Mouse (Mus musculus) neural tube, embryonic 10.5 days (tissue): ENCODE data around the gene Eif4e3.

Experiments
- DNase-seq: peaks from one replicate; pipeline ENCODE4 v3.0.0-alpha.2; 2017; ENCODE audit warnings: low spot score; ENCODE audit errors: extremely low spot score

Eif4e3 gene

DNA sequence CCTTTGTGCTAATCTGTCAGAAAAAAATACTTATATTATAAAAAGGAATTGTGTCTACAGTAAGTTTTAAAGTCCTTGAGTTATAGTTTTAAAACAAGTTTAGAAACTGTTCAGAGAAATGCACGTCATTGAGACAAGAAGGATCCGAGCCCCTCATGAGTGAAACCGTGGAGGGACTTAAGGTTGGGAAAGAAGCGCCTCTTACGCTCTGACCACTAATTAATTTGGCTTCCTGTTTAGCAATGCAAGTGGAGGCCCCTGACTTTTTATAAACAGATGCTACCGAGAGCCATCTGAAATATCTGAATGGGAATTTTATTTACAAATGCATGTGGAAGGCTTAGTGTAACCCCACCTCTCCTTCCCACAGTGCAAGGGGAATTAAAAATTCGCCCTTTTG is 41.3 kb downstream of the Eif4e3 start:
- no peak for DNase-seq

DNA sequence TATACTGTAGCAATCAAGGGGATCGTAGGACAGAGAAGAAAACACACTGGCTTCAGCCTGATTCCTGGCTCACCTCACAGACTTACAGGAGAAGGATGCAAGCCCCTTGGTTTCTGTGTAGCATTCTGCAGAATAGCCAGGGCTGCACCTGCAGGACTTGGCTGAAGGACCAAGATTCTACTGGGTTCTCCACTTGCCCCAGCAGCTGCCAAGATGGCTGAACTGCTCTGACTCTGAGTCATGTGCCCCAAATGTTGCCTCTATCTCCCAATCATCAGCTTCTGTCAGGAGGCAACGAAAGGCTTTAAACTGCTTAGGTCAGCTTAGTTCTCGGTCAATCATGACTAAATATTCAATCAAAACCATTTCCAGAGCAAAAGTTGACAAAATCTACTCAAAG is 42.0 kb downstream of the Eif4e3 start:
- no peak for DNase-seq

DNA sequence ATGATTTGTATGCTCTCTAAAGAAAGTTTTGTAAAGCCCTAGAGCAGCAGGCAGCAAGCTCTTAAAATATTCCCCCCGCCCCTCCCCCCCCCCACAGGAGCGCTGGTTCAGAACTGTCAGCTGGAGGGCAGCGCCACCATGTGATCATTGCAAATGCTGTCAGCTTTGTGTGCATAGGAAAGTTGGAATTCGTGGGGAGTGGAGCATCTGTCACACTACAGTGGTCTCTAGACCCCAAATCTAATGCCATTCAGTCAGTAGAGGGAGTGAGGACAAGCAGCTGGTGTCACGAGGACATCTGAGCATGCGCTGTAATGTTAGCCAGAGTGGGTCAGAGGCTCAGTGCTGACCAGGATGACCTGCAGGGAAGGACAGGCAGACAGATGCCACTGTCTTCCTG is 42.9 kb downstream of the Eif4e3 start:
- DNase-seq, result peak; percentile 49

DNA sequence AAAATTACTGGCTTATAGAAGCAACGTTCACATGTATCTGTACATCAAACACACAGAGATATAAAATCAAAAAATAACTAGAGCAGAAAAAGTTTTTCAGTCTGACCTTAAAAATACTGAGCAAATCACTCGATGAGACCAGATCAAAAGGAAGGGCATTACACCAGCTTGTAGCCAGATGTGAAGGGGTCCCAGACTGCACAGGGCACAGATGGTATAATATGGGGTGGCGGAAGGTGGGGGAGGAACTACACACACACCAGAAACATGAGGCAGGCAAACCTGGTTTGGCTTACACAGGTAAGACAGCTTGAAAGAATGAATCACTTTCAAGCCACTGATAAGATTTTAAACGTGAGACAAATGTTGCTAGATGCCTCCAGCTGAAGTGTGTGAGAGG is 45.4 kb downstream of the Eif4e3 start:
- no peak for DNase-seq

DNA sequence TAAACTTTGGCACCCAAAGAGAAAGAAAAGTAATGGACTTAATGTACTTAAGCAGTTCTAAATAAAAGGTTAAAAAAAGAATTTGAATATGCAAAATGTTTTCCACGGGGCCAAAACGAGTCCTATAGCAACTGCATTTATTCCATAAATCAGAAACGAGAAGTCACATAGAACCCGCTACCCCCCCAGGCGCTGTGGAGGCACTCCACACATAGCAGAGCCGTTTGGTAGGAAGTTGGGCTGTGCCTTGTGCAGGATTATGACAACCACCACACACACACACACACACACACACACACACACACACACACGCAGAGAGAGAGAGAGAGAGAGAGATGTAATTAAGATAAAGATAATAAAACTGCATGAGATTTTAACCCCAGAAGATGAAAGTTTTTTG is 46.1 kb downstream of the Eif4e3 start:
- DNase-seq, result no peak

DNA sequence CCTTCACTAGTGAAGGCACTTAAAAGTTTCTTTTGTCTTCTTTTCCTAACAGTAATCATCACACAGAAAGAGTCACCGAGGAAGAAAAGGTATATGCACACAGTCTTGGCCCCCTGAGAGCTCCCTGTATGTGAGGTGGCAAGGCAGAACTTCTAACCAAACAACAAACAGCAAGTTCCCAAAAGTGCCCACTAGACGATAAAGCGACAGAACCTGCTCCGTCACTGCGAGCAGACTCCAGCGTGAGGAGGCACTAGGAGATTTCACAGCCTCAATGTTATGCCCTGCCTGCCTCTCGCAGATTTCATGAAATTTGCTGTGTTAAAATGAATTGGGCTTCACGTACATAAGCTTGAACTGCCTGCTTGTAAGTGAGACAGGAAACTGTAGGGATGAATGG is 46.6 kb downstream of the Eif4e3 start:
- DNase-seq, result no peak

DNA sequence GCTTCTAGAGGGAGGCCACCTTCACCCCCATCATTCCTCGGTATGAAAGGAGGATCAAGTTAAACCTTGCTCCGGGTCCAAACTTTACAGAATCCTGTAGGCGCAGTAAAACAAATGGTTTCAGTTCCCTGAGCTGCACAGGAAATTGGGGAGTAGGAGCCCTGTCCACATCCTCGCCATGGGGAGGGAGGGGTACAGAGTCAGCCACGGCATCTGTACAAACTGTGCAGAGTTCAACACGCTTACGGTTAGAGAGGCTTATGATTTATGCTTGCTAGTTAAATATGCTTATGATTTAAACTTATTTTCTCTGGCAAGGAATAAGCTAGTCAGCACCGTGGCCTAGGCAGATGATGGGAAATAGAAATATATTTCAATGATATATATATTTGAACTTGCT is 47.1 kb downstream of the Eif4e3 start:
- DNase-seq, result no peak

DNA sequence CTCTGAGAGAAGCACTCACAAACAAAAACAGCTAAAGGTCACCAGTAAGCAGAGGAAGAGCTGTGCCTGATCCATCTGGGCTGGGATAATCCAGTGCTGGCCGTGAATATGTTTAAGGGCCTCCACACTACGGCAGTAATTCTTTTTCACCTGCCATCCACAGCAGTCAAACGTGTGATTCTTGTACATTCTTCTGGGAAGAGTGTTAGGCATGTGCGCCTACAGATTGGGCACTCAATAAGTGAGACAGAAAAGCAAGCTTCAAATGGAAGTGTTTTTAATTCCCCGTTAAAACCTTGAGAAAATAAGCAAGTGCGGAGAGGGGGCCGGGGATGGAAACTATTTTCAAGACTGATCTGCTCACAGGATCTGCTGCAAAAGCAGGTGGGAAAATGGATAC is 48.7 kb downstream of the Eif4e3 start:
- DNase-seq, result no peak

DNA sequence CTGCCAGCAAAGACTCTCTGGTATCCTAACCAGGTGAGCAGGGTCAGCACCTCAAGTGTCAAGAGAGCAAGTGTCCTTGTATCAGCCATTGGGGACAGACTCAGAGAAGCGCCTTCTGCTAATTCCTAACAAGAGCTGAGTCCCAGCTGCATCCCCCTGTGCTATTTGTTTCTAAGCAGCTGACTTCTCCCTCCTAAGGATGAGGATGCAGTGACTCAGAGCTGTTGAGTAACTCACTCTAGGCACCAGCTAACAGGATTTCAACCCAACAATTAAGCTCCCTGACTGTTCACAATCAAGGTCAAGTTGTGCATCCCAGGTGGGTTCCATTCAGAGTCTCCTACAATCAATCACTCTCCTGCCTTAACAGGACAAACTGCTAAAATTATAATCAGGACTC is 49.2 kb downstream of the Eif4e3 start:
- DNase-seq, result no peak

DNA sequence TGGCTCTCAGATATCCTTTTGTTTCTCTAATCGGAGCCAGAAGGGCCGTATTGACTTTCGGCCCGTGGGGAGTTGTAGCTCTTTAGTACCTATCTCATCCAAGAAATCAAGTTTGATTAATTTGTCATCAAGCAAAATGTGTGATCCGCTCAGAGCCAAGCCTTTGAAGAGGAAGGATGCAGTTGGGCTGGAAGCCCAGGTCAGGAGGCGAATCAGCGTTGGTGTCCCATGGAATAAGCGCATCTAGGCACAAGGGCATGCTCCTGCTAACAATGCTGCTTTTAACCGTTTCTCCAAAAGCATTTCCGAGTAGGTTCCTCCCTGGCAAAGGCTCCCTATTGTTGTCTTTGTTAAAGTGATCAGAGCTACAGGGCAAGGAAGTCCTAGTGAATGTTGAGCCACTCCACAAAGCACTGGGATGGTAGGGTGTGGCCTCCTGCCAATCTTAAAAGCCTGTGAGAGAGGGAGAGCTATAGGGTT is 51.3 kb downstream of the Eif4e3 start:
- no peak for DNase-seq

DNA sequence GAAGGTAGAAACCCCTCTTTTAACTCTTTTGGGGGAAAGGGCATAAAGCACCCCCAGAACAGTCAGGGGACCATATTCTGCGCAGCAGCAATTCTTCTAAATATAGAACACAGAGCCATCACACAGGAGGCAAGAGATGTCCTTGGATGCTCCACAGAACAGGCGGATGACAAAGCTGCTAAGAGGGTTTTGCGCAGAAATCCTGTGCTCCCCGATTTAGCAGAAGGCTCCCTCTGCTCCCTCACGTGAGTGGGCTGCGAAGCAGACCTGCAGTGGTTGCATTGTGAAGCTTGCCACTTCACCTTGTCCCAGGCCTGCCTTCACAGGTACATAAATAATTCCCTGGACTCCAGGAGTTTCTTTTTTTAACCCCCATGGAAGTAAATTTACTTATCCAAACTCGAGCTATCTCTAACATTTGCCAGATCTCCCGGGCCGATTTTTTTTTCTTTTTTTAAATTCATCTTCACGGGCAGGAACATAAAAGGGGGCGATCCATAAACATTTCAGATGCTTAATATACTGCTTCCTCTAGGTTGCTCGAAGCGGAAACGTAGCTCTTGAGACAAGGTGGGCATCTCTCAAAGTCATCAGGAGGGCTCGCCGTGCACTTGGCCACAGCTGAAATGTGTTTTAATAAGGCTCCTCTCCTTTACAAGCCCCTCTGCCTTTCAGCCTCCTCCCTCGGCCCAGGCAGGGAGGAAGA is 51.9 kb downstream of the Eif4e3 start:
- DNase-seq, result no peak

DNA sequence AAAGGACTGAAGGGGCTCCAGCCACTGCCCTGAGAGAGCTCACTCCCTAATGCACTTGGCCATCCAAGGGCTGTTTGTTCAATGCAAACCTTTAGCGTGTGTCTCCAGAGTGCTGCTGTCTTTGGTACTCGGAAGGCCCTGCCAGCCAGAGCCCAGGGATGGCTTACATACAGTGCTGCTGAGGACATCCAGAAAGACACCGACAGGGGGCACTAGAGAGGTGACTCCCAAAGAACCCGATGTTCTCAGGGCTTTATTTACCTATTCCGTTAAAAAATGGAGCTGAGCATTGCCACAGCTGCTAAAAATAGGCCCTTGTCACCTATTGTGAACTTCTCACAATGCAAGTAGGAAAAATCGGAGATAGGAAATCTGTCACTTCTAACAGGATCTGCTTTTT is 54.7 kb downstream of the Eif4e3 start:
- no peak for DNase-seq

DNA sequence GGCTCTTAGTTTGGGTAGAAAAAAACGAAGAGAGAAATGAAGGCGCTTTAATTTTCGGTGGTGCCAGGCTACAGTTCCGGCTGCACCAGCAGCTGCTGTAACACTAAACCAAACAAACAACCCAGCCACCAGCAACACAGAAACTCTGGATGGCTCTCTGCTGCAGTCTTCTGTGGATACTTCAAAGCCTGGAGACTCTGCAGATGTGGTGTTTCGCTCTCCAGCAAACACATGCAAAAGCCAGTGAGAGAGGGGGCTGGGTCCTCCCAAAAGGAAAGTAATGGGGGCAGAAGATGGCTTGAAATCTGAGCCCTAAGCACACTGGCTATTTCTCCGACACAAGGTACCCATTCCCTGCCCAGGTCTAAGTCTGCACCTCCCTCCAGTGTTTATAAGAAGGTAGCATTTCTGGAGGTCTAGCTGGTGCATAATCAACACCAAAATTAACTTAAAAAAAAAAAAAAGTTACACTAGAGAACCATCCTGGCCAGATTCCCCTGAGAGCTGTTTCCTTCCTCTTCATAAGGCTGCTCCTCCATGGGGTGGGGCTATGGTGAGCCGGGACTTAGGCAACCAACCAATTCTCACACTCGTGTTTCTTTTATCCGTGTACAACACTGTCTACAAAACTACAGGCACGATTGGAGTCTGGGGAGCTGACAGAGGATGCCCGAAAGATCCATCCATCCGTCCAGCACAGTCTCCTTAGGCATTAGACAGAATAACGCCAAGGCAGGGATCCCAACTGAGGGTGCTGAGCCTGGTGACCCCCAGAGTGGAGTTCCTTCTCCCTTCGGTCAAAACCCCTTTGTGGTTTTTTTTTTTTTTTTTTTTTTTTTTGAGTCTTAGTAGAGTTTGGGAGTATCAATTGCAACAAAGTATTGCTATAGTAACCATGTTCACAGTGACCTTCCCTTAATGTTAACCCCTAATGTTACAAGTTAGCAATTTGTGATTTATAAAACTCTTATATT is 55.8 kb downstream of the Eif4e3 start:
- no peak for DNase-seq

DNA sequence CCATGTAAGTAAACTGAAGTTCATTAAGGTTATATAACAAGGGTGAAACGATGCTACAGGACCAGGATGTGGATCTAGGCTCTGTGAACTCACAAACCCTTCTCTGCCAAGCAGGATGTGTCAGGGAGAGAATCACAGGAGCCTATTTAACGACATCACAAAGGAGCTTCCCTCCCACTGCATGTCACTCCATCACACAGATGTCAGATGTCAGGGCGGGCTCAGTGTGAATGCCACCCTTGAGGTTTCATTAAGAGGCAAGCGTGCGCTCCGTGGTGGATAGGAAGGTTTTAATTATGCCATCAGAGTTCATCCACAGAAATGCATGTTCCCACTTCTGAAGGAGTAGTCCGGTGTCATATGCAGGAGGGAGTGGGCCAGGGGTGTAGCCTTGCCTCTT is 60.5 kb downstream of the Eif4e3 start:
- DNase-seq, result no peak

DNA sequence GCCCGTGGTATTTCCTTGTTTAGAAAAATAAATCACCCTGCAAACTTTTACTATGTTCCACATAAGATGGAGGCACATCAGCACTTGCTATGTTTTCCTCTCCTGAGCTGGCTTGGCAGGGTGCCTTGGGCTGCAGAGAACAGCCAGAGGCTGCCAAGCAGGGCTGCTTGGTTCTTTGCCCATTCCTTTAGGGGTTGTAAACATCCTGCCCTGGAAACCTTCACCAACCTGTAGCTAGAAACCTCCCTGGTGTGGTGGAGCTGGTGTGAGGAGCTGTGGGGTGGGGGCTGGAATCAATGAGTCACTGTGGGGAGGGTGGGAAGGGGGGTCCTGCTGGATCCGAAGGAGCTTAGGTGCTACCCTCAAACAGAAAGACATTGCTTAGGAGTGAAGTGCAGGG is 61.8 kb downstream of the Eif4e3 start:
- DNase-seq, result no peak

DNA sequence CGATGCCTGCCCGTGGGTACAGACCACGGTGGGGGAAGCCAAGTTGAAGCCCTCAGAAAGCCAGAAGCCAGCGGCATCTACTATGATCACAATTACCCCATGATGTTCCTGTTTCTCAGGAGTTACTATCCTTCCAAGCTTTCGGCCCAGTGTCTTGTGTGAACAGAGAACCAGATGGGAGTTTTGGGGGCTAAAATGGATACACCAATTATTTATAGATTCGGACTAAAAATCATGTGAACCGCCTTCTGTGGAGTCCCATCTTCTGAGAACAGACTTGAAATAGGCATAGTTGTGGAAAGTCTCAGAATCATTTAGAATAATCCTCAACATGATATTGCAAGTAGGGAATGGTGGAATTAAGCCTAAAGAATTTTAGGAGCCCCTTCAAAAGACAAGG is 64.1 kb downstream of the Eif4e3 start:
- DNase-seq, result no peak

DNA sequence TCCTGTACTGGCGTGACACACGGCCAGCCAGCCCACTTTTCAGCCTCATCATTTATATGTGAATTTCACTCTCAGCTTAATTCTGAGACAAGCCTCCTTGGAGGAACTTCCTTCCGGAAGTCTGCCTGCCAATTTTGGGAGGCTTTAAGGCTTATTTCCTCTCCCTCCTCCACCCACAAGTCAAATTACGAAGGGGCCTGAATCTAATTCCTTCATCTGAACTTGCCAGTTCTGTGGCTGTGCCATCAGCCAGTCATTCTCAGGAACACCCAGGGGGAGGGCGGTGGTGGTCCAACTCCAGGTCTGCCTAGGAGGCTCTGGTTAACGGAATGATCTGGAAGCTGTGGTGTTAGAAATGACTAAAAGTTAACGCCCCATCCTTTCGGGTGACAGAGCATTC is 65.7 kb downstream of the Eif4e3 start:
- DNase-seq, result no peak

DNA sequence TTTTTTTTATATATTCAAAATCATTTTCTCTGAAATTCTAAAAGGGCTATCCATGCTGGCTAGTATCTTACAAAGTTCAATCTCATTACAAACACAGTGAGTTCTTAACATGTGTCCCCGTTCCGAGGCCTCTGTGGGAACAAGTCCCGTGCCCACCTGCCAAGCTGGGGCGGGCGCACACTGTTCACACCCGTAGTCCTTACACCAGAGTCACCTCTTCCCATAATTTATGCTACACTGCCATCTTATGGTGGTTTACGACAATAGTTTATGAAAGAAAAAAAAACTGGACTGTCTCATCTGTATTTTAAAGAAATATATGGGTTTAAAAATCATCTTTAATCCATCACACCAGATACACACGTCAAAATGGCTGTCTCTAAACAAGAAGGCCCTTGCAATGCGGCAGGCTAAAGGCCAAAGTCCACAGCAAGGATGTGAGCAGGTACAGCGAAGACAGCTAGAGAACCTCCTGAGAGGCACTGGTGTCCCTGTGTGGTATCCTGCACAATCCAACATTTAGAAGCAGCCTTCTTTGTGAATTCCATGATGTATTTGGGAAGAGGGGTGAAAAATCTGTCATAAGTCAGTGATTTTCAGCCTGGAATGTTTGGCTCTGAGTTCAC is 66.3 kb downstream of the Eif4e3 start:
- DNase-seq, result no peak

DNA sequence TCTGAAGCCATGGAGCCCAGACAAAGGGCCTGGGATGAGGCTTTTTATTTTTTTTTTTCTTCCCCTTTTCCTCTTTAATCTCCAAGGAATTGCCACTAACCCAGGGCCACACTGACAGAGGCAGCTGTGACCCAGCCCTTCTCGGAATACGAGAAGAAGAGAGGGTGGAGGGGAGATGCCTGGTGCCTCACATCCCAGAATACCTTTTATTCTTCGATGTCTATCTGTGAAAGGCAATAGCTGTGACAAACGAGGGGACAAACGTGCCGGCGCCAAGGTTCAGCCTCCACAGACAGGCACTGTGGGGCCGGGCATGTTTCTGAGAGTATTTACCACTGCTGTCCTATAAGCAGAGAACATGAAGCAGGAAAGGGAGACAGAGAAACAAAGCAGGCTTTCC is 66.9 kb downstream of the Eif4e3 start:
- DNase-seq, result no peak

DNA sequence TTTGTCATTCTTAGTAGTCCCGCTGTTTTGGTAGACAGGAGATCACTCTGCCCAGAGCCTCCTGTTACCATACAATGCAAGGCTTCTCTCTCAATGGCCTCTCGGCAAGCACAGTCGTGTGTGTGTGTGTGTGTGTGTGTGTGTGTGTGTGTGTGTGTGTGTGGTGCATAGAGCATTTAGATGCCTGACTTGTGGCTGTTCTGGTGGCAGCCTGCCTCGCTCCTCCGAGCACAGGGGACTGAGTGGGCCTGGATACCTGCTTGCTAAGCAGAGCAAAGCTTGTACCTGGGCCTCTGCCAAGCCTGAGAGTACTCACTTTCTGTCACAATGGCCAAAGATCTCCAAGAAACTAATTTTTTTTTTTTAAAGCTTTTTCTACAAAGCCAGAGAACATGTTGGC is 67.3 kb downstream of the Eif4e3 start:
- DNase-seq, result no peak

DNA sequence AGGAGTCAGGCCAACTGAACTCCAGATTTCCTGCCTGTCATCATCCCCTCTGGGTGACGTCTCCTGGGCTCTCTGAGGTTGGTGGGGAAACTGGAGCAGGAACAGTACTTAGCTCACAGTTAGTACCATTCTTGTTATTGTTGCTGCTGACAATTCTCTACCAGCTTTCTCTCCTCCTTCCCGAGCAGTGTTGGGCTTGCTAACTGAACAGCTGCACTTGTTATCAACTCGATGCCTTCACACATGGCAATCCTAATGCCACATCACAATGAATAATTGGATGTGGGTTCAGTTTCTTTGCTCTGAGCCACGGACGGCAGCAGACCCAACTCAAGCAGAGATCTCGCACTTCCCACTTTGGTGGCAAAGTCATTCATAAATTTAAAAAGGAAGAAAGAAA is 89.5 kb downstream of the Eif4e3 start:
- no peak for DNase-seq

DNA sequence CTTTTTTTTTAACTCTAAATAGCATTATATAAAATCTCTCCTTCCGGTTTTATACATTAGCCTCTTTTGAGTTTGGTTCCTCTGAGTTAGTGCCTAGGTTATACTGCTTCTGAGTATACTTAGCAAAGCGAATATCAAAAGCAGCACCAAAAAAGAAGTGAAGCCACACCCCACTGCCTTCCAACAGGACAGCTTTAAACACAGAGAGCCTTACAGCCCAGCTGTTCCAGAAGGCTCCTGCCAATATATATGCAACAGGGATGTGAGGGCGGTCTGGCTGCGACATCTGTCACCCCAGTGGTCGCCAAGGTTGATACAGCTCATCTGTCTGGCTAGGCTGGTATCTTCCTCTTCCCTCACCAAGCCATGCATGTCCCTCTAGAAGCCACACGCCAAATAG is 90.9 kb downstream of the Eif4e3 start:
- DNase-seq, result no peak
